Mouse (Mus musculus): ENCODE results near the gene Ttc21b. TPM values are rescaled to one million over a fixed set of nuclear protein-coding genes. Genes with fewer than 3 reads are reported as not detected.

Gene Ttc21b
- total RNA-seq, 2 experiments from 2014 or later: 10.2 to 10.5 TPM

GRCm38 (mm10) chr2:66177886-66178847, 78.2 kb downstream of the Ttc21b start:
- peak; percentile 27 to 55 for DNase-seq (ENCODE audit: extremely low spot score in 1 of 2, low spot score in 2 of 2)
- intact Hi-C loops (cut with DNase I): loop anchor here (5.0 kb wide), 1 partner anchor 136 kb away; no protein-coding TSS in a partner anchor

GRCm38 (mm10) chr2:66177017-66177416, 79.4 kb downstream of the Ttc21b start:
- DNase-seq (ENCODE audit: extremely low spot score in 1 of 2, low spot score in 2 of 2): no peak
- intact Hi-C loops (cut with DNase I): loop anchor here (5.0 kb wide), 1 partner anchor 135 kb away; no protein-coding TSS in a partner anchor

GRCm38 (mm10) chr2:66173134-66173533, 83.3 kb downstream of the Ttc21b start:
- DNase-seq (ENCODE audit: extremely low spot score in 1 of 2, low spot score in 2 of 2): no peak
- intact Hi-C loops (cut with DNase I): no loop called here

- intact Hi-C loops (cut with DNase I): no loop called here
- DNase-seq (ENCODE audit: extremely low spot score in 1 of 2, low spot score in 2 of 2): no peak
These were observed 84.8 kb downstream of the Ttc21b start for GRCm38 (mm10) chr2:66171643-66172042.

- intact Hi-C loops (cut with DNase I): no loop called here
- DNase-seq (ENCODE audit: extremely low spot score in 1 of 2, low spot score in 2 of 2): no peak
These were observed 85.7 kb downstream of the Ttc21b start for GRCm38 (mm10) chr2:66170721-66171120.

- intact Hi-C loops (cut with DNase I): no loop called here
- DNase-seq (ENCODE audit: extremely low spot score in 1 of 2, low spot score in 2 of 2): no peak
These were observed 91.4 kb downstream of the Ttc21b start for GRCm38 (mm10) chr2:66165025-66165424.

GRCm38 (mm10) chr2:66158140-66158915, 98.1 kb downstream of the Ttc21b start:
- no peak for DNase-seq (ENCODE audit: extremely low spot score in 1 of 2, low spot score in 2 of 2)
- intact Hi-C loops (cut with DNase I): no loop called here

- intact Hi-C loops (cut with DNase I): no loop called here
- no peak for DNase-seq (ENCODE audit: extremely low spot score in 1 of 2, low spot score in 2 of 2)
These were observed 105.0 kb downstream of the Ttc21b start for GRCm38 (mm10) chr2:66151436-66151835.

- DNase-seq (ENCODE audit: extremely low spot score in 1 of 2, low spot score in 2 of 2): no peak
- intact Hi-C loops (cut with DNase I): no loop called here
These were observed 105.9 kb downstream of the Ttc21b start for GRCm38 (mm10) chr2:66150531-66150930.

GRCm38 (mm10) chr2:66148654-66149230, 107.7 kb downstream of the Ttc21b start:
- intact Hi-C loops (cut with DNase I): no loop called here
- no peak for DNase-seq (ENCODE audit: extremely low spot score in 1 of 2, low spot score in 2 of 2)

GRCm38 (mm10) chr2:66146473-66146872, 109.9 kb downstream of the Ttc21b start:
- intact Hi-C loops (cut with DNase I): no loop called here
- DNase-seq (ENCODE audit: extremely low spot score in 1 of 2, low spot score in 2 of 2): peak; percentile 33 to 40

- intact Hi-C loops (cut with DNase I): no loop called here
- no peak for DNase-seq (ENCODE audit: extremely low spot score in 1 of 2, low spot score in 2 of 2)
These were observed 111.6 kb downstream of the Ttc21b start for GRCm38 (mm10) chr2:66144770-66145169.

GRCm38 (mm10) chr2:66143284-66143683, 113.1 kb downstream of the Ttc21b start:
- no peak for DNase-seq (ENCODE audit: extremely low spot score in 1 of 2, low spot score in 2 of 2)
- intact Hi-C loops (cut with DNase I): no loop called here

- no peak for DNase-seq (ENCODE audit: extremely low spot score in 1 of 2, low spot score in 2 of 2)
- intact Hi-C loops (cut with DNase I): no loop called here
These were observed 113.7 kb downstream of the Ttc21b start for GRCm38 (mm10) chr2:66142711-66143110.

GRCm38 (mm10) chr2:66142268-66142667, 114.1 kb downstream of the Ttc21b start:
- intact Hi-C loops (cut with DNase I): no loop called here
- no peak for DNase-seq (ENCODE audit: extremely low spot score in 1 of 2, low spot score in 2 of 2)

- DNase-seq (ENCODE audit: extremely low spot score in 1 of 2, low spot score in 2 of 2): no peak
- intact Hi-C loops (cut with DNase I): no loop called here
These were observed 116.2 kb downstream of the Ttc21b start for GRCm38 (mm10) chr2:66140246-66140645.

Measured in left cerebral cortex, postnatal 10 days (tissue).